Mouse (Mus musculus): ENCODE measurements at regions not wholly inside any gene's neighbourhood (a gene's known extent, or its start where the extent isn't known, plus 50 kb on each side); places are given as distances from the start of the nearest gene placed in this dataset.
A peak's percentile ranks its signal among the peaks of the same experiment; 100 is the strongest.
"Not testable (repeated sequence)": the region's sequence is repeated elsewhere in the genome, so short reads cannot be mapped to it uniquely, and the experiment has no call there.

DNA sequence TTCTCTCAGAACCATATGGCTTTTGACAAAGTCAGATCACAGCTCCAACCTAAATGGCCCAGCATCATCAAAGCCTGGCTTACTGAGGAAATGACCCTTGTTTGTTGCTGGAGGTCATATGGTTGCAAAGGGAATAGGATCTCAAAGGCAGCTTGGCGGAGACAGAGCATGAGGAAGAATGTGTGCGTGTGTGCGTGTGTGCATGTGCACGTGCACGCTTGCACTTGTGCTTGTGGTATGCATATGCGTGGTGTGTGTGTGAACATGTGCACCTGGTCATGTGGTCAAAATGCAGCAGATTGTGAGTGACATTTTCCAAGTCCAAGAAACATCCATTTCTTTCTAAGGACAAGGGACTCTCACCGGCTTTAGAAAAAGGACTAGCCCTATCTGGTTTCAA, 216.9 kb downstream of the Dact1 start:
- no peak for DNase-seq (ENCODE audit: low read depth, low spot score)

DNA sequence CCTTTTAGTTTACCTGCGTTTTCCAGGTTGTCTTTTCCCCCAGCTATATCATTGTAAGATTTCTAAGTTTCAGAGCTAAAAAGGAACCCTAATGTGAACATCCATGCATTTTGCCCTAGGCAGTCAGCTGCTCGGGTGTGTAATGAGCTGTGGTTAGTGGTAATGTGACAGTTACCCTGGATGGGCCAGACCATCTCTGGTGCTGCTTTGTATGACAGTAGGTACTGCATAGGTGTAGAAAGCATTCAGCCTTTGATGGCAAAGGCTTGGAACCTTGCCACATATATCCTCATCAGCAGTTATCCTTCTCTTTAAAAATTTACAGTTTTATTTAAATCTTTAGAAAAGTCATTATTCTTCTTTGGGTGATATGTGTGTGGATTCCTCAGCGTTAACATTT, 222.5 kb downstream of the Dact1 start:
- no peak for DNase-seq (ENCODE audit: low read depth, low spot score)

GRCm38 (mm10) chr12:71532708-71533450, 223.2 kb downstream of the Dact1 start:
- no peak for DNase-seq (ENCODE audit: low read depth, low spot score)

- no peak for DNase-seq (ENCODE audit: low read depth, low spot score)
Measured at GRCm38 (mm10) chr12:71533701-71534100, 224.0 kb downstream of the Dact1 start.

- no peak for DNase-seq (ENCODE audit: low read depth, low spot score)
Measured at GRCm38 (mm10) chr12:71534199-71534598, 224.5 kb downstream of the Dact1 start.

- no peak for DNase-seq (ENCODE audit: low read depth, low spot score)
Measured at GRCm38 (mm10) chr12:71535251-71535650, 225.6 kb downstream of the Dact1 start.

DNA sequence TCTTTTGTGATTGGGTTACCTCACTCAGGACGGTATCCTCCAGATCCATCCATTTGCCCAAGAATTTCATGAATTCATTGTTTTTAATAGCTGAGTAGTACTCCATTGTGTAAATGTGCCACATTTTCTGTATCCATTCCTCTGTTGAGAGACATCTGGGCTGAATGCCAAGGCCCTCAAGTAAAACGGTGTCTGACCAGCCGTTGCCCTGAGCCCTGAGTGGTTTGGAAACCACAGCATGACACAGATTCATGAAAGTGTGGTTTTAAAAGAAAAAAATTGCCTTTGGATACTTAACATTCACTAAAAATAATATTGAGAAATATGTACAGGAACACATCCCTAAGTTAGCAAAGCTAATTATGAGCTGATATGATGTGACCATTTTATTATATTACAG, 226.1 kb downstream of the Dact1 start:
- DNase-seq (ENCODE audit: low read depth, low spot score) = not testable (repeated sequence)

DNA sequence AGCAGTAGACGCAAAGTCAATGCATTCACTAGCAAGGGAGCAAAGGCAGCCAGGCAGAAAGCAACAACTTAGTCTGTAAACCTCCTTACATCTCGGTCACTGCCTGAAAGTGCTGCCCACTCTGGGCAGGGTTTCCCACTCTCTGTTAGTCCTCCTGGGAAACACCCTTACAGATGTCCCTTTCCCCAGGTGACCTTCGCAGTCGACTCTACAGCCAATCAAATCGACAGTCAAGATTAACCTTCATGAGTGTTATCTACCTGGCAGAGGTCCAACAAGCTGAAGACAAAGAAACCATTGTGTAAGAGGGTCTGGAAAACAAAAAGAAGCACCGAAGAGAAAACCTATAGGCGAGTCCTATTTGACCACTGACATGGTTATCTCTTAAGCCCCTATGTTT, 229.0 kb downstream of the Dact1 start:
- no peak for DNase-seq (ENCODE audit: low read depth, low spot score)

GRCm38 (mm10) chr12:71540279-71540678, 230.6 kb downstream of the Dact1 start:
- DNase-seq (ENCODE audit: low read depth, low spot score) = no peak

DNA sequence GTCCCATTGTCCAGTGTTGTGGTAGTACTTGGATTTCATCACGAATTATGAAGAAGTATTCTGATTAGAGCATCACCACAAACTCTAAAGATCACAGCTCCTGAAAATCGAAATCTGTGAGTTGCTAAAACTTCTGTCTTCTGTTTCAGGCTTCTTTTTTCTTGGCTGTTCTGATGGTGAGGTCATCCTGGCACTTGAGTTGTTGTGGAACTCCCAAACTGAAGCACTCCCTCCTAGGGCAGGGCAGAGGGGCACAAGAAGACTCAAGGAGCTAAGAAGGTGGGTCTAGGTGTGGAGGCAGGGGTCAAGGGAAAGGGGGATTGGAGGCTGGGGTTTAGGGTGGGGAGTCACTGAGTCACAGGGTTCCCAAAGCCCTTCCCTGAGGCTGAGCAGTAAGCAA, 232.3 kb downstream of the Dact1 start:
- DNase-seq (ENCODE audit: low read depth, low spot score) = no peak

DNA sequence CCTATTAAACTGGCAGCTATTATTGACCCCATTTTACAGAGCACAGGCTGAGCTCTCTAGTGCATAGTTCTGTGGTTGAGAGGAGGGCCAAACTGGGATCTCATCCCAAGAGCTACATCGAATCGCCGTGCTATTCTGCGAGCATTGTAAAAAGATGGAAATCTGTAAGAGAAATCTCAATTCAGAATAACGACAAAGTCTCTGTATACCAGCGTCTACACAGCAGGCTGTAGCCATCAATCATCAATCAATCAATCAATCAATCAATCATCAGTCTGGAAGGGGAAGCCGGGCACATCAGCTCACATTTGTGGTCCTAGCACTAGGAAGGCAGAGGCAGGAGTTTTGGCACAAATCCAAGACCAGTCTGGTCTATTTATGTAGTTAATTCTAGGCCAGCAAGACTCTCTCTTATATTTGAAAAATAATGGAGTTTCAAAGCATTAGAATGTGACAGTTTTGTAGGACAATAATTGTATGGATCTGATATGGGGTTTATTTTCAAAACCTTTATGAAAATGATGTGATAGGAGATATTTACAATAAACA, 234.0 kb downstream of the Dact1 start:
- DNase-seq (ENCODE audit: low read depth, low spot score) = no peak

DNA sequence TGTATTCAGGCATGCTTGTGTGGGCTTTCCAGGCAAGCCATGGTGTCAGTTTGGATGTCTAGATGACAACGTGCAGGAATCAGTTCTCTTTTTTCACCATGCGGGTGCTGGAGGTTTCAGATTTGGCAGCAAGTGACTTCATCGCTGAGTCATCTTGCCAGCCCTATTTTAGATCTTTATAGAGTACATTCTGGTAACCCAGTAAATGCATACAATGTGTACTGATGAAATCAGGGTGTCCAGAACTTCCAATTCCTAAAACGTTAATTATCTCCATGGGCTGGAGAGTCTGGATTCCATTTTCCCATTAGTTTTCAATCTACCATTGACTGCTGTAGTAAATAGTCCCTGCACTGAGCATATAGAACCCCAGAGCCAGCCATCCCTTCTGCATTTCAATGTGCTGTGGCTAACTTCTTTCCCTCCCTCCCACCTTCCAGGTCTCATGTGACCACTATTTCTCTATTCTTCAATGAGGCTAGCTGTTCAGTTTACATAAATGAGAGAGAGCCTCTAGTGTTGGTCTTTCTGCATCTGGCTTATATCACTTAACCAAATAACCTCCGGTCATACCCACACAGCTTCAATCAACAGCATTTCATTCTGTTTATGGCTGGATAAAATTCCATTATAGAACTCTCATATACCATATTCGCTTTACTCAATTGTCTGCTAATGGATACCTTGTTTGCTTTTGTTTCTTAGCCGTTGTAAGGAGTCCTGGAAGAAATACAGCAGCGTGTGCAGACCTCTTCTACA, 234.9 kb downstream of the Dact1 start:
- no peak for DNase-seq (ENCODE audit: low read depth, low spot score)

- DNase-seq (ENCODE audit: low read depth, low spot score) = no peak
Measured at GRCm38 (mm10) chr12:71546523-71547265, 237.0 kb downstream of the Dact1 start.

GRCm38 (mm10) chr12:71549336-71549735, 239.7 kb downstream of the Dact1 start:
- no peak for DNase-seq (ENCODE audit: low read depth, low spot score)

- DNase-seq (ENCODE audit: low read depth, low spot score) = peak; percentile 35
Measured at GRCm38 (mm10) chr12:71554212-71554611, 244.5 kb downstream of the Dact1 start.

GRCm38 (mm10) chr12:71561259-71561658, 251.6 kb downstream of the Dact1 start:
- no peak for DNase-seq (ENCODE audit: low read depth, low spot score)

GRCm38 (mm10) chr12:71561918-71562572, 252.4 kb downstream of the Dact1 start:
- DNase-seq (ENCODE audit: low read depth, low spot score) = no peak

DNA sequence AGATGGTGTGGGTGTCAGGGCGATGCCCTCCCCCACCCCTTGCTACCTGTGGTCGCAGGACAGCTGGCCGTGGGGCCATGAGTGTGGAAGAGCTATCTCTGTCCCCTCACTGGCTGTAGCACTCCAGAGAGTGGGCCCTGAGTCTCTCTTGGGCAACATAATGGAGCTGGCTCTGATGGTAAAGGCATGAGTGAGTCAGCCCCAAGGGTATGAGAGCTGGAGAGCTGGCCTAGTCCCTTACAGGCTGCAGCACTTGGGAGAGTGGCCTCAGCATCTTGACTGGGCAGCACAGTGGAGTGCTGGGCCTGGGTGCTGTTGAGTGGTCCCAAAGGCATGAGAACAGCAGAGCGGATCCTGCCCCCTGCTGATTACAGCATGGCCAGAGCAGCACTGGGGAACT, 253.5 kb downstream of the Dact1 start:
- DNase-seq (ENCODE audit: low read depth, low spot score) = no peak

GRCm38 (mm10) chr12:71566371-71566770, 256.7 kb downstream of the Dact1 start:
- DNase-seq (ENCODE audit: low read depth, low spot score) = no peak

GRCm38 (mm10) chr12:71568251-71568650, 258.6 kb downstream of the Dact1 start:
- DNase-seq (ENCODE audit: low read depth, low spot score) = no peak

GRCm38 (mm10) chr12:71568880-71569390, 259.3 kb downstream of the Dact1 start:
- DNase-seq (ENCODE audit: low read depth, low spot score) = no peak
